Mouse (Mus musculus): ENCODE measurements around the gene Camk2b. TPM values are rescaled to one million over a fixed set of nuclear protein-coding genes. Genes with fewer than 3 reads are reported as not detected.

Gene Camk2b
- polyA plus RNA-seq, 1 experiment from 2014 or later, result 0.74 TPM

- Histone ChIP-seq H3K4me2 (no peak overlapping the region), H3K4me1 (replicated peaks) (no peaks in the 10 kb centered on the region), H3K9ac (replicated peaks) (no peak overlapping the region), H3K27ac (no peak overlapping the region), H3K36me3 (no peaks in the 10 kb centered on the region), H3K27me3 (no peaks in the 10 kb centered on the region), H3K4me3 (replicated peaks) (no peak overlapping the region), H3K9me3 (no peaks in the 10 kb centered on the region)
- ATAC-seq (ENCODE audit: insufficient number of reproducible peaks, insufficient read depth, low FRiP score, low TSS enrichment, low read depth), result no peak
- WGBS, result 63% methylated on average over 1 of the region's 1 CpGs
These were observed 39.8 kb downstream of the Camk2b start for GRCm38 (mm10) chr11:6026361-6026760.

GRCm38 (mm10) chr11:6024923-6025652, 41.1 kb downstream of the Camk2b start:
- no peak for ATAC-seq (ENCODE audit: insufficient number of reproducible peaks, insufficient read depth, low FRiP score, low TSS enrichment, low read depth)
- no peak overlapping the region for H3K4me3 ChIP-seq (replicated peaks)
- no peaks in the 10 kb centered on the region for H3K27me3 ChIP-seq
- H3K27ac ChIP-seq, result no peak overlapping the region
- H3K9me3 ChIP-seq, result no peaks in the 10 kb centered on the region
- H3K9ac ChIP-seq (replicated peaks), result no peak overlapping the region
- H3K36me3 ChIP-seq, result no peaks in the 10 kb centered on the region
- no peaks in the 10 kb centered on the region for H3K4me1 ChIP-seq (replicated peaks)
- no peak overlapping the region for H3K4me2 ChIP-seq
- WGBS, result 77% methylated on average over 12 of the region's 12 CpGs

GRCm38 (mm10) chr11:6020897-6021839, 45.0 kb downstream of the Camk2b start:
- Histone ChIP-seq H3K27me3 (0 out of 2 replicates have a peak, but pooled peaks cover 7% of the 10 kb centered on the region), H3K27ac (no peak overlapping the region), H3K4me3 (replicated peaks) (no peak overlapping the region), H3K9ac (replicated peaks) (no peak overlapping the region), H3K36me3 (no peaks in the 10 kb centered on the region), H3K4me1 (replicated peaks) (no peaks in the 10 kb centered on the region), H3K4me2 (no peak overlapping the region), H3K9me3 (no peaks in the 10 kb centered on the region)
- 80% methylated on average over 17 of the region's 17 CpGs for WGBS
- ATAC-seq (ENCODE audit: insufficient number of reproducible peaks, insufficient read depth, low FRiP score, low TSS enrichment, low read depth), result no peak

GRCm38 (mm10) chr11:6020360-6020759, 45.8 kb downstream of the Camk2b start:
- 0 out of 2 replicates have a peak, but pooled peaks cover 7% of the 10 kb centered on the region for H3K27me3 ChIP-seq
- WGBS, result 85% methylated on average over 5 of the region's 5 CpGs
- ATAC-seq (ENCODE audit: insufficient number of reproducible peaks, insufficient read depth, low FRiP score, low TSS enrichment, low read depth), result no peak

GRCm38 (mm10) chr11:6018218-6019010, 47.7 kb downstream of the Camk2b start:
- Histone ChIP-seq H3K27ac (no peak overlapping the region), H3K9ac (replicated peaks) (no peak overlapping the region), H3K27me3 (0 out of 2 replicates have a peak, but pooled peaks cover 7% of the 10 kb centered on the region), H3K4me1 (replicated peaks) (no peaks in the 10 kb centered on the region), H3K36me3 (no peaks in the 10 kb centered on the region), H3K9me3 (no peaks in the 10 kb centered on the region), H3K4me3 (replicated peaks) (no peak overlapping the region), H3K4me2 (no peak overlapping the region)
- ATAC-seq (ENCODE audit: insufficient number of reproducible peaks, insufficient read depth, low FRiP score, low TSS enrichment, low read depth), result no peak
- WGBS, result 58% methylated on average over 7 of the region's 7 CpGs

More at GRCm38 (mm10) chr11:6020360-6020759, 45.8 kb downstream of the Camk2b start:
- H3K36me3 ChIP-seq, result no peaks in the 10 kb centered on the region
- no peak overlapping the region for H3K27ac ChIP-seq
- H3K9me3 ChIP-seq, result no peaks in the 10 kb centered on the region
- H3K9ac ChIP-seq (replicated peaks), result no peak overlapping the region
- no peak overlapping the region for H3K4me2 ChIP-seq
- H3K4me1 ChIP-seq (replicated peaks), result no peaks in the 10 kb centered on the region
- H3K4me3 ChIP-seq (replicated peaks), result no peak overlapping the region

- no peak overlapping the region for H3K27ac ChIP-seq
- H3K4me3 ChIP-seq (replicated peaks), result no peak overlapping the region
- no peaks in the 10 kb centered on the region for H3K4me1 ChIP-seq (replicated peaks)
- 67% methylated on average over 10 of the region's 11 CpGs for WGBS
- H3K36me3 ChIP-seq, result no peaks in the 10 kb centered on the region
- H3K9ac ChIP-seq (replicated peaks), result no peak overlapping the region
- 0 out of 2 replicates have a peak, but pooled peaks cover 7% of the 10 kb centered on the region for H3K27me3 ChIP-seq
- H3K9me3 ChIP-seq, result no peaks in the 10 kb centered on the region
- ATAC-seq (ENCODE audit: insufficient number of reproducible peaks, insufficient read depth, low FRiP score, low TSS enrichment, low read depth), result no peak
- H3K4me2 ChIP-seq, result no peak overlapping the region
These were observed 48.5 kb downstream of the Camk2b start for GRCm38 (mm10) chr11:6017484-6018140.

- ATAC-seq (ENCODE audit: insufficient number of reproducible peaks, insufficient read depth, low FRiP score, low TSS enrichment, low read depth), result no peak
- H3K36me3 ChIP-seq, result no peaks in the 10 kb centered on the region
- 66% methylated on average over 9 of the region's 9 CpGs for WGBS
- 0 out of 2 replicates have a peak, but pooled peaks cover 7% of the 10 kb centered on the region for H3K27me3 ChIP-seq
- H3K27ac ChIP-seq, result no peak overlapping the region
- no peak overlapping the region for H3K4me3 ChIP-seq (replicated peaks)
- no peaks in the 10 kb centered on the region for H3K9me3 ChIP-seq
- no peak overlapping the region for H3K9ac ChIP-seq (replicated peaks)
- no peak overlapping the region for H3K4me2 ChIP-seq
- H3K4me1 ChIP-seq (replicated peaks), result no peaks in the 10 kb centered on the region
These were observed 49.3 kb downstream of the Camk2b start for GRCm38 (mm10) chr11:6016797-6017395.

- Histone ChIP-seq H3K27me3 (0 out of 2 replicates have a peak, but pooled peaks cover 7% of the 10 kb centered on the region), H3K36me3 (no peaks in the 10 kb centered on the region), H3K4me3 (replicated peaks) (no peak overlapping the region), H3K4me1 (replicated peaks) (no peaks in the 10 kb centered on the region), H3K9ac (replicated peaks) (no peak overlapping the region), H3K27ac (no peak overlapping the region), H3K9me3 (no peaks in the 10 kb centered on the region), H3K4me2 (no peak overlapping the region)
- ATAC-seq (ENCODE audit: insufficient number of reproducible peaks, insufficient read depth, low FRiP score, low TSS enrichment, low read depth), result no peak
- WGBS, result 2% methylated on average over 3 of the region's 3 CpGs
These were observed 49.8 kb downstream of the Camk2b start for GRCm38 (mm10) chr11:6016368-6016767.

GRCm38 (mm10) chr11:6015011-6015431, 51.1 kb downstream of the Camk2b start:
- Histone ChIP-seq H3K4me1 (replicated peaks) (no peaks in the 10 kb centered on the region), H3K4me3 (replicated peaks) (no peak overlapping the region), H3K27ac (no peak overlapping the region), H3K9me3 (no peaks in the 10 kb centered on the region), H3K36me3 (no peaks in the 10 kb centered on the region), H3K9ac (replicated peaks) (no peak overlapping the region), H3K4me2 (no peak overlapping the region), H3K27me3 (0 out of 2 replicates have a peak, but pooled peaks cover 7% of the 10 kb centered on the region)
- 80% methylated on average over 6 of the region's 6 CpGs for WGBS
- no peak for ATAC-seq (ENCODE audit: insufficient number of reproducible peaks, insufficient read depth, low FRiP score, low TSS enrichment, low read depth)

GRCm38 (mm10) chr11:6013359-6013758, 52.8 kb downstream of the Camk2b start:
- 75% methylated on average over 2 of the region's 2 CpGs for WGBS
- ATAC-seq (ENCODE audit: insufficient number of reproducible peaks, insufficient read depth, low FRiP score, low TSS enrichment, low read depth), result no peak
- Histone ChIP-seq H3K27ac (no peak overlapping the region), H3K4me2 (no peak overlapping the region), H3K4me1 (replicated peaks) (no peaks in the 10 kb centered on the region), H3K9me3 (no peaks in the 10 kb centered on the region), H3K36me3 (no peaks in the 10 kb centered on the region), H3K4me3 (replicated peaks) (no peak overlapping the region), H3K9ac (replicated peaks) (no peak overlapping the region), H3K27me3 (peaks cover 14% of the 10 kb centered on the region)

Data from limb, embryonic 12.5 days (tissue).